Mouse (Mus musculus): ENCODE results near the gene Tgm1.

DNA sequence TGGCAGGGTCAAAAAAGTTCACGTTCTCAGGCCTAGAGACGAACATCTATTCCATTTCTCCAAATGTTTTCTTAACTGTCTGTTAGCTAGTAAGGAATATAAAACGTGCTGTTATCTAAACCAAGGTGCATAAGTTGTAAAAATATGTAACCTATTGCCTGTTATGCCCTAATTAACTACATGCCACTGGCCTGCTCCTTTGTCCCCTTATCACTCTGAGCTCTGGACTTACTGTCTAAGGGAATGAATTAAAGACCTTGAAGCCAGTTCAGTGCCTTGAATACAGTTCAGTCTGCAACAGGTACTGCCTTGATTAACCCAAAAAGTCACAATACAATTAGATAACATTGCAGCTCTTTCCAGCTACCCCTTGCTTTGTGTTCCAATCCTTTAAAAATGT lies 21.6 kb upstream of the Tgm1 start:
- TF ChIP-seq CTCF (IDR thresholded peaks at IDR 0.05) (no peak), EP300 (IDR thresholded peaks at IDR 0.05) (no peak)

All from lung, postnatal 0 days (tissue).